Mouse (Mus musculus): ENCODE results near the gene Nxpe3.

Nxpe3 gene

DNA sequence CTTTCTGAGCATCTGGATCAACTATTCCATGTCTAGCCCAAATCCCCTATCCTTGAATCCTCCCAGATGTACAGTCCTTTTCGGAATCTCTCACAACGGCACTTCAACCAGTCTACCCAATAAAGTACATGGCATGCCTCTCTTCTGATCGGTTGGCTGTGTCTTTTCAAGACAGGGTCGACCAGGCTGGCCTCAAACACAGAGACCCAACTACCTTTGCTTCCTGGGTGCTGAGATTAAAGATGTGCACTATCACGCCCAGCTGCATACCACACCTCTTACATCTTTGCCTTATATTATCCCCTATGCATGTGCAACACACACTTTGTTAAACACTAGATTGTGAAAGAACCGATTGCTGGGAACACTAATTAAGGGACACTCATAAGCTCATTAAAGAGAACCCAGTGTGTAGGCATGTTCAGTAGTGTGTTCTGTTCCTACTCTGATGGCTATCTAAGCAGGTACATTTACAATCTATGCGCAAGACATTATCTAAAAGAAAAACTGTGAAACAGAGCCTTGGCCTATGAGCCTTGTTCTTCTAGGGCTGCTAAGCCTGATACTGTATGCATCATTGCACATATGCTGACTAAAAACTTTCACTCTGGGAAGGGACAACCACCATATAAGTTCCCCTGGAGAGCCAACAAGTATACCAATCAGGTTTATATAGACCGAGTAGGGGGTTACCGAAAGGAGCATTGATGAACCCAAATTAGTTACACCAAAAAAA lies 85.1 kb downstream of the Nxpe3 start:
- no peak for DNase-seq (ENCODE audit: low spot score in 2 of 2)

DNA sequence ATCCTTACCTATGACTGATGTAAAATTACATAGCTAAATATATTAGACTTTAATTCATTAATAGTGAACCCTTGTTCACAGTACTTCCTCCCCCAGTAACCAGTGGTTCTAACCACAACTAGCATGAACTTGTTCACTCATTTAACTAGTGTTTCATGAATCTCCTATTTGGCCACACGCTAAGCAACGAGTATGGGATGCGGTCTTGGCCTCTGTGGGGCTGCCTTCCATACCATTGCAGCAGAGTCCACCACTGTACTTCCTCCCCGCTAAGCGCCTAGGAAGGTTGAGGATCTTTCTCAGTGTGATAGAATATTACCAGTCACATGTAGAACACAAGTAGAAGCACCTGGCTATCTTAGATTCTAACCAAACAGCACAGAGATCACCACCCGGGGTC lies 85.7 kb downstream of the Nxpe3 start:
- DNase-seq (ENCODE audit: low spot score in 2 of 2): no peak

DNA sequence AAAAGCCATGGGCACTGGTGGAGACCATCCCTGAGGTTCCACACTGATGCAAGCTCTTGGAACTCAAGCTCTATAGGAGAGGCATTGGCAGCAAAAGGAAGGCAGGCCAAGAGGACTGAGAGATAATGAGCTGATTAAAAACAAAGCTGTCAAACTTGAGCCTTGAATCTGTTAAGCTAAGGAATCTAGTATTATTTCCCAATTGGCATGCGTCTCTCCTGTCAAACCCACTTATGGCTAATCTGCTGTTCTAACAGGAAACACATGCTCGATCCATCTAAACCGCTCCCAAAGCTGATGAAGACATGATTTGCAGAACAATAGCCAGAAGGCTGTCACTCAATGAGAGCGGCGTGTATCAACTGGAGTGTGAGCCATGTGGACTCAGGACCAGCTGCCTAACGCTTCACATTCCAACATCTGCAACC lies 87.6 kb downstream of the Nxpe3 start:
- DNase-seq (ENCODE audit: low spot score in 2 of 2): no peak

DNA sequence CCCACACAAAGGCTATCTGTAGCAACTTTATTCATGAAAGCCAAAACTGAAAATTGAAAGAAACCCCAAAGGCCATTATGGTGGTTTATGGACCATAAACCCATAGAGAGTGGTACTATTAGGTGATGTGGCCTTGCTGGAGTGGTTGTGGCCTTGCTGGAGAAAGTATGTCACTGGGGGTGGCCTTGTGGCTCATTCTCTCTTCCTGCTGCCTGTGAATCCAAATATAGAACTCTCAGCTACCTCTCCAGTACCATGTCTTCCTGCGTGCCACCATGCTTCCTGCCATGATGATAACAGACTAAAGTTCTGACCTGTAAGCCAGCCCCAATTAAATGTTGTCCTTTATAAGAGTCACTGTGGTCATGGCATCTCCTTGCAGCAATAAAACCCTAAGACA lies 90.3 kb downstream of the Nxpe3 start:
- no peak for DNase-seq (ENCODE audit: low spot score in 2 of 2)

- DNase-seq (ENCODE audit: low spot score in 2 of 2): no peak
Measured at GRCm38 (mm10) chr16:55801629-55802028, 93.5 kb downstream of the Nxpe3 start.

- DNase-seq (ENCODE audit: low spot score in 2 of 2): no peak
Measured at GRCm38 (mm10) chr16:55798845-55799244, 96.2 kb downstream of the Nxpe3 start.

DNA sequence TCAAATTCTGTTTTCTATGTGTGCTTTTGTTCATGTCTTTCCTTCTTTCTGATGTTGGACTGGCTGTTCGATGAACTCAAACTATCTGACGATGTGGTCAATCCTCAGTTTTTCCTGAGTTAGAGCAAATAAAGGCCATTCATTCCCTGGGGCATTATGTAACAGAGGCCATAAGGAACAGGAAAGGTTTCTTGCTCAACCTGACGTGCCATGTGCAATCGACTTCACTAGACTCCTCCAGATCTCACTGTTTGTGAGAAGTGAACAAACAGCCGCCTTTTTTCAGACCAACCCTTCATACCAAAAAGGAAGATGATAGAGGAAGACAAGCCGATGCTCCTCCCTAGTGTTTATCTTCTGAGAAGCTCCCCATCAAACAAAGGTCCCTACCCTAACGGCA lies 104.8 kb downstream of the Nxpe3 start:
- no peak for DNase-seq (ENCODE audit: low spot score in 2 of 2)
